Mouse (Mus musculus) heart, postnatal 0 days (tissue): ENCODE results near the gene Rara.

Experiments used
- CTCF ChIP-seq: IDR thresholded peaks from 2 replicates; pipeline ENCODE4 v1.5.1; 2016; ENCODE audit warnings: antibody characterized with exemption, control low read depth, low read depth
- EP300 ChIP-seq: IDR thresholded peaks from 2 replicates; pipeline ENCODE4 v1.6.1; 2016; ENCODE audit warnings: antibody characterized with exemption, low read depth

DNA sequence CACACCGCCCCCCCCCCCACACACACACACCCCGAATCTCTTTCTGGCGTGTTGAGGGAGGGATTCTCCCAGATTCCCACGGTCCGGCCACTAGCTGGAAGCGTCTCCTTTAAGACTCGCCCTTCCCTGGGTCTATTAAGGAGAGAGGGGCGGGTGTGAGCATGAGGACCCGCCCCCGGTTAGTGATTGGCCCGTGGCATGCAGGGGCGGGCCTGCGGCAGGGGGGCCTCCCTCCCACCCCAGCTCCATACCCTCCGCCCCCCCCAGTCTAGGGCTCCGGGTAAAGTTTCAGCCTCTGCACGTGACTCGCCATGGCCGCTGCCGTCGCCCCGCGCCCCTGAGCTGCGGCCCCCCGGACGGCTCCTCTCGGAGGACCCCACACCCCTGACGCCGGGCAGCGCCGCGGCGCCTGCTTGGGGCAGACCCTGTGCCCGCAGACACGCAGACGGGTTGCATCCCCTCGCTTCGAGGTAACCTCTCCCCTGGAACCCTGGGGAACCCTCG, 9.8 kb downstream of the Rara start:
- TF ChIP-seq CTCF: no peak
- TF ChIP-seq EP300: no peak
